Mouse (Mus musculus) cerebellum, postnatal 36 days (tissue): ENCODE measurements around the gene C1qtnf3.
"Not testable (repeated sequence)": the region's sequence is repeated elsewhere in the genome, so short reads cannot be mapped to it uniquely, and the experiment has no call there.

Experiments
- DNase-seq, 2 experiments: peaks; one replicate each; pipeline ENCODE4 v3.0.0; 2021 to 2022; ENCODE audit warnings: mixed read lengths in 2 of 2

The C1qtnf3 gene

GRCm38 (mm10) chr15:10959277-10960026, 7.3 kb downstream of the C1qtnf3 start:
- no peak for DNase-seq

GRCm38 (mm10) chr15:10960267-10960666, 8.1 kb downstream of the C1qtnf3 start:
- DNase-seq, result no peak

- no peak for DNase-seq
Measured at GRCm38 (mm10) chr15:10962601-10963000, 10.5 kb downstream of the C1qtnf3 start.

GRCm38 (mm10) chr15:10969439-10969838, 17.3 kb downstream of the C1qtnf3 start:
- DNase-seq, result no peak

DNA sequence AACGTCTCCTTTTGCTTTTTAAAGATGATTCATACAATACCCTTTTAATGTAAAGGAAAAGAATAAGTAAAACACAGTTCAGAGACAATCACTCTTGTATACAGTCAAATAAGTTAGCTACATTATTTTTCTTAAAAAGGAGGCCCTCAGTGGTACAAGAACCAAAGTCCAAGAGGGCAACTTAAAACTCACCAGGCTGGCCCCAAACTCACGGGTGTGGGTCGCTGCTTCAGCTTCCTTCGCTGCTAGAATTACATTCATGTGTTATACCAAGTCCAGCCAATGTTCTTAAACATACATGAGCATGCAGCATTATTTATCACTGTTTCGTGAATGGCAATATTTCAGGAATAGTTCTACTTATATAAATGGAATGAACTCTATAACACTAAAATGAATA, 18.6 kb downstream of the C1qtnf3 start:
- no peak for DNase-seq

DNA sequence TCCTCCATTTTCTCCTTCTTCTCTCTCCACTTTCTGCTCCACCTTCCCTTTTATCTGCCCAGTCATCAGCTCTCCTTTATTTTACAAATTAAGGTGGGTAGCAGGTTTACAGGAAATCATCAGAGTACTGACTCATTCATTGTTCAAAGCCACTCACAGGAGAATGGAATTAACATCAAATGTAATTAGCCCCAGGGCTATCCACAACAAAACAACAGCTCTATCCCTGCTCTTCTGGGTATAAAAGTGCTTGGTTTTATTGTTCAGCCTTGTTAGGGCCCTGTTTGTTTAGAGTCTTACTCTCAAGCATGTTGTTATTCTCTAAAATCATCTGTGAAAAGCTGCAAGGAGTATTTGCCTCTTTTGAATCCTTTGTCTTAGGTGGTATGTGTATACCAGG, 25.0 kb downstream of the C1qtnf3 start:
- DNase-seq, result no peak

DNA sequence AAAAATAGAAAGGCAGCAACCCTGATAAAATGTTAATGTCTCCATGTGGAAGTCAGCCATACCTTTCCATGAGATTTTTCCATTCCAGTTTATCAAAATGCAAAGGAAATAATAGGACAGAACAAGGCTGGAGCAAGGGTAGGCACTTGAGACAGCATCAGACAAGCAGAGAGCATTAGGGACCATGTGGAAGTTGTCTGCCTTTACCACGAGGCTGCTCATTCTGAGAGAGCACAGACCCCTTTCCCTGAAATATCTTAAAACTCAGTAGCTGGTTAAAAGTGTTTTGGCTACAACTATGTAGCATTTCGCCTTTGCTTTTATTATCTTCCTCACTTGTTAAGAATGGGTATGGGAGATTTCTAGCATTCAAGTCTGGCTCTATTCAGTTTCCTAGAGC, 28.6 kb downstream of the C1qtnf3 start:
- no peak for DNase-seq

DNA sequence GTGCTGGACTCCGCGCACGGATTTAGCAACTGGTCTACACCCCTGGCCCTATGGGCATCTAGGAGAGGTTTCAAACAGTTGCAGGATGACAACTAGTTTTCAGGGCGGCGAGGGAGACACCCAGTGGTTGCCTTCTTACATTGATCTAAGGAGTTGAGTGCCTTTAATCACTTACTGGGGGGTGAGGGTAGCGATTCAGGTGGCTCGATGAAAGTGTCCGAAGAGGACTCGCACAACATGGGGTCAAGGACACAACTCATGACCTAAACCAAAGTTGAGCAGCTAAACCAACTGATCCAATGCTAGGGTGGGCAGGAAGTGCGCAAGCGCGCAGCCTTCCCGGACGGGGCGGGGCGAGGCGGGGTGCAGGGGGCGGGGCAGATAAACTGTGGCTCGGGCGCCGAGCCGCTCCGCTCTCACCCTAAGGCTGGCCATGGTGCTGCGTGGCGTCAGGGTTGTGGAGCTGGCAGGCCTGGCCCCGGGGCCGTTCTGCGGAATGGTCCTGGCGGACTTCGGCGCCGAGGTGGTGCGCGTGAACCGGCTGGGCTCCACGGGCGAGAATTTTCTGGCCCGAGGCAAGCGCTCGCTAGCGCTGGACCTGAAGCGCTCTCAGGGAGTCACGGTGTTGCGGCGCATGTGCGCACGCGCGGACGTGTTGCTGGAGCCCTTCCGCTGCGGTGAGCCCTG, 29.4 kb downstream of the C1qtnf3 start, which contains the start of gene Amacr:
Gene Amacr (plus strand): TSS at position 380 of the 687 bp plus-strand sequence.
- DNase-seq, result peak; percentile 92 to 93

- no peak for DNase-seq
Measured at GRCm38 (mm10) chr15:10982064-10982435, 29.9 kb downstream of the C1qtnf3 start.

DNA sequence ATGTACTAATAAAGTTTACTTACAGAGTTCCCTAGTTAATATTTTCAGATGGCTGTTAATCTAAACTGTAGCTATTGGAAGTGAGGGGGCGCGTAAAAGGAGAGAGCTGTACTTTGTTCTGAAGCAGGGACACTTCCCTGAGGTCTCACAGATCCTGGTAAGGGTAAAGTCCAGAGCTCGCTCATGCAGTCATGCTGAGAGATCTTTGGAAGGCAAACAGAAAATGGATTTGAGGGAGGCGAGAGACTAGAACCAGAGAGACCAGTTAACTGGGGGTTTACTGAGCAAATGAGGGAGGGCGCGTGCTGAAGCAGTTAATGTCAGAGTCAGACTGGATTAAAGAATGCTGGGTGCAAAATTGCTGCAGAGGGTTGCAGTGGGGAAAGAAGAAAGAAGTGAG, 33.6 kb downstream of the C1qtnf3 start:
- no peak for DNase-seq

GRCm38 (mm10) chr15:10986477-10986876, 34.3 kb downstream of the C1qtnf3 start:
- not testable (repeated sequence) for DNase-seq

GRCm38 (mm10) chr15:10990411-10990810, 38.3 kb downstream of the C1qtnf3 start:
- DNase-seq, result no peak

GRCm38 (mm10) chr15:10991566-10991965, 39.4 kb downstream of the C1qtnf3 start:
- no peak for DNase-seq

- DNase-seq, result no peak
Measured at GRCm38 (mm10) chr15:10999832-11000231, 47.7 kb downstream of the C1qtnf3 start.

- DNase-seq, result no peak
Measured at GRCm38 (mm10) chr15:11000421-11000820, 48.3 kb downstream of the C1qtnf3 start, which contains the start of gene Slc45a2. TSS of gene Slc45a2 (plus strand) at chr15:11000721.

DNA sequence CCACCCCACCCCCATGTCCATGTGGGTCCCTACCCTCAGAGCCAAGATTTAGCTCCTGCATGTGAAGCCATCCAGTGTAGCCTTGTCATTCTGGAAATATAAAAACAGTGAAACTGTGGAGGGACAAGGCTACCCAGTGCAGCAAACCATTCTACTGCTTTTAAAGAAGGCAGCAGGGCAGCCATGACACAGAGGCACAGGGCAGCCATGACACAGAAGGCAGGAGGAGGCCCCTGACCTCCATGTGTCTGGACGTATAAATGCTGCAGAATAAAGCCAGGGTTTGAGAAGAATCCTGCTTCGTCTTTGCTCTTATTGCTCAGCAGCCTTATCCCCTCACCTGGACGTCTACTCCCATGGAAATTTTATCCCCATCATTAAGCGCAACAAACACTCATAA, 51.7 kb downstream of the C1qtnf3 start:
- DNase-seq, result no peak

GRCm38 (mm10) chr15:11004646-11005045, 52.5 kb downstream of the C1qtnf3 start:
- no peak for DNase-seq

- DNase-seq, result no peak
Measured at GRCm38 (mm10) chr15:11008756-11009155, 56.6 kb downstream of the C1qtnf3 start.

DNA sequence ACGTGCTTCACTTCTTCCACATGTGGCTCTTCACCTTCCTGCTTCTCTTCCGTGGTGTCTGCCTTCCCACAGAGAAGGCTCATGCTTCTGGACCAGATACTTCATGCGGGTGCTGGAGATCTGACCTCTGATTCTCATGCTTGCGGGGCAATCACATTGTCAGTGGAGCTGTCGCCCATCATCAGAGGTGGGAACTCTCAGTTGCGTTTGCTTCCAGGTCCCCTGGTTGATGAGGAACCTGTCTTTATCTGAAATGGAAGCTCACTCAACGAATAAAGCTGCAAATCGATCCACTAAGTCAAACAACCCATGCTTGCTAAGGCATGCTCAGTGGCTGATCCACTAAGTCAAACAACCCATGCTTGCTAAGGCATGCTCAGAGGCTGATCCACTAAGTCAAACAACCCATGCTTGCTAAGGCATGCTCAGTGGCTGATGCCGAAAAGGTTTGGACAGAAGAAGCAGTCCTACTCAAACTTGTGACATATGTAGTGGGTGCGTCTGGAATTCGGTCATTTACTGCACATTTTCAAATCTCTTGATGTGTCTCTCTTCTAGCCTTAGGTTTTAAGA, 58.9 kb downstream of the C1qtnf3 start:
- DNase-seq, result no peak

- no peak for DNase-seq
Measured at GRCm38 (mm10) chr15:11014931-11015330, 62.8 kb downstream of the C1qtnf3 start.

DNA sequence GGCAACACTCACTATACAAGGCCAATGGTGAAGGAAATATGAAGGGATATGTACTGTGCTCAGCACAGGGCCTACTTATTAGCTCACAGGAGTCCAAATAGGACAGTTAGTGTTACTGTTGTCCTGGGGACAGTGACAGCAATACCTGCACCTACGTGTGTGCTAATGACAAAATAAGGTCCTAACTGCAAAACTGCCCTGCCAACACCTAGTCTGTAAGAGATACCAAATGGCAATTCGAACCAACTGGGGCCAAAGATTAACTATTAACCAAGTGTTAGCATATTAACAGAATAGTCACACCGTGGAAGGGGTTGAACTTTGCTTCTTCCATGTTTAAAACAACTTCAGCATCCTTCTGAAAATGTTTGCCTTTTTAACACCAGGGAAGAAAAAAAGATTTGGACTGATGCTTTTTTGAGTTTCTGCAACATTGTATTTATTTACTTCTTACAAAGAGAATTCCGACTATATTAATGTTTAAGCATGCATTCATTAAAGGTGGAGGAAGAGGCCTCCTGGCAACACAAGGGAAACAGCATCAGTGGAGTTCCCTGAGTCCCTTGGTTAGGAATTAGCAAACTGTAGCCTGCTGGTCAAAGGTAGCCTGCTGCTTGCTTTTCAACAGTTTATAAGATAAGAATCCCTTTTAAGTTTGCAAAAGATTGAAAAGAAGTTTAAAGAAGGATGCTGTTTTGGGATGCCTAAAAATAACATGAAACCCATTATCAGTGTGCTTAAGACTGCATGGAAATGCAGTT, 74.8 kb downstream of the C1qtnf3 start:
- DNase-seq, result no peak
